Mouse (Mus musculus) testis, postnatal 14 days (tissue): Measurements from ENCODE around the gene Hist2h2ac.
"Not testable (repeated sequence)": the region's sequence is repeated elsewhere in the genome, so short reads cannot be mapped to it uniquely, and the experiment has no call there.

Experiments used
- DNase-seq: peaks from one replicate; pipeline ENCODE4 v3.0.0; 2021; ENCODE audit warnings: low spot score

Gene Hist2h2ac

GRCm38 (mm10) chr3:96248141-96249033, 27.7 kb upstream of the Hist2h2ac start:
- DNase-seq, result no peak

- no peak for DNase-seq
These were observed 26.9 kb upstream of the Hist2h2ac start for GRCm38 (mm10) chr3:96247356-96248140.

GRCm38 (mm10) chr3:96246427-96246856, 25.8 kb upstream of the Hist2h2ac start, which contains the start of gene Hist2h3c1:
TSS of gene Hist2h3c1 (plus strand) at chr3:96246685.
- not testable (repeated sequence) for DNase-seq

GRCm38 (mm10) chr3:96246018-96246417, 25.3 kb upstream of the Hist2h2ac start:
- not testable (repeated sequence) for DNase-seq

- peak; percentile 85 for DNase-seq
These were observed 24.6 kb upstream of the Hist2h2ac start, which contains the start of gene Hist2h2aa1 for GRCm38 (mm10) chr3:96245003-96245886. TSS of gene Hist2h2aa1 (plus strand) at chr3:96245497.

- DNase-seq, result no peak
These were observed 23.4 kb upstream of the Hist2h2ac start for GRCm38 (mm10) chr3:96243921-96244572.

GRCm38 (mm10) chr3:96240799-96241197, 20.1 kb upstream of the Hist2h2ac start:
- no peak for DNase-seq

GRCm38 (mm10) chr3:96239949-96240798, 19.5 kb upstream of the Hist2h2ac start, which contains the start of gene Hist2h2aa2:
TSS of gene Hist2h2aa2 (minus strand) at chr3:96240276.
- DNase-seq, result peak; percentile 92

GRCm38 (mm10) chr3:96238954-96239793, 18.5 kb upstream of the Hist2h2ac start, which contains the start of gene Hist2h3c2:
TSS of gene Hist2h3c2 (minus strand) at chr3:96239127.
- DNase-seq, result not testable (repeated sequence)

- peak; percentile 53 for DNase-seq
These were observed 17.3 kb upstream of the Hist2h2ac start for GRCm38 (mm10) chr3:96237904-96238511.

- no peak for DNase-seq
These were observed 16.7 kb upstream of the Hist2h2ac start for GRCm38 (mm10) chr3:96237335-96237903.

- DNase-seq, result no peak
These were observed 16.2 kb upstream of the Hist2h2ac start for GRCm38 (mm10) chr3:96236834-96237334.

GRCm38 (mm10) chr3:96235836-96236235, 15.2 kb upstream of the Hist2h2ac start:
- no peak for DNase-seq

GRCm38 (mm10) chr3:96234914-96235313, 14.2 kb upstream of the Hist2h2ac start:
- DNase-seq, result no peak

GRCm38 (mm10) chr3:96231758-96232120, 11.1 kb upstream of the Hist2h2ac start:
- no peak for DNase-seq

GRCm38 (mm10) chr3:96230910-96231757, 10.5 kb upstream of the Hist2h2ac start:
- no peak for DNase-seq

GRCm38 (mm10) chr3:96230404-96230803, 9.7 kb upstream of the Hist2h2ac start:
- DNase-seq, result no peak
